Mouse (Mus musculus) adrenal gland, adult 8-10 months (tissue): ENCODE measurements around the gene Tas2r144. TPM values are rescaled to one million over a fixed set of nuclear protein-coding genes. Genes with fewer than 3 reads are reported as not detected.

Experiments
- DNase-seq: peaks from one replicate; pipeline ENCODE4 v3.0.0; 2022
- total RNA-seq, 4 experiments: library from RNA; stranded (reverse); gene quantifications; 2 replicates each; pipeline ENCODE4 v1.2.4; 2022

Tas2r144 gene
- total RNA-seq = not detected

GRCm38 (mm10) chr6:42215028-42215427 is at the start of gene Tas2r144:
TSS of gene Tas2r144 (plus strand) at chr6:42215328.
- no peak for DNase-seq

GRCm38 (mm10) chr6:42182462-42182861 is 32.7 kb upstream of the Tas2r144 start:
- no peak for DNase-seq

- DNase-seq = no peak
Observed at GRCm38 (mm10) chr6:42186230-42186629, 28.9 kb upstream of the Tas2r144 start.

GRCm38 (mm10) chr6:42197710-42198109 is 17.4 kb upstream of the Tas2r144 start:
- no peak for DNase-seq

- DNase-seq = no peak
Observed at GRCm38 (mm10) chr6:42199498-42199897, 15.6 kb upstream of the Tas2r144 start.

- DNase-seq = no peak
Observed at GRCm38 (mm10) chr6:42222286-42222685, 7.2 kb downstream of the Tas2r144 start.

GRCm38 (mm10) chr6:42225046-42225445 is 9.9 kb downstream of the Tas2r144 start:
- DNase-seq = no peak

- DNase-seq = peak; percentile 35
Observed at GRCm38 (mm10) chr6:42227240-42228101, 12.3 kb downstream of the Tas2r144 start.

GRCm38 (mm10) chr6:42229610-42230009 is 14.5 kb downstream of the Tas2r144 start:
- no peak for DNase-seq

- DNase-seq = no peak
Observed at GRCm38 (mm10) chr6:42231191-42231590, 16.1 kb downstream of the Tas2r144 start.

- no peak for DNase-seq
Observed at GRCm38 (mm10) chr6:42237276-42237805, 22.2 kb downstream of the Tas2r144 start.

GRCm38 (mm10) chr6:42241311-42242045 is 26.4 kb downstream of the Tas2r144 start:
- no peak for DNase-seq

- peak; percentile 86 for DNase-seq
Observed at GRCm38 (mm10) chr6:42245711-42246353, 30.7 kb downstream of the Tas2r144 start, which contains the start of gene Gstk1. TSS of gene Gstk1 (plus strand) at chr6:42245935.

- no peak for DNase-seq
Observed at GRCm38 (mm10) chr6:42247173-42247572, 32.0 kb downstream of the Tas2r144 start.

GRCm38 (mm10) chr6:42247981-42248380 is 32.9 kb downstream of the Tas2r144 start:
- DNase-seq = no peak

- no peak for DNase-seq
Observed at GRCm38 (mm10) chr6:42251791-42252190, 36.7 kb downstream of the Tas2r144 start.

GRCm38 (mm10) chr6:42253103-42253502 is 38.0 kb downstream of the Tas2r144 start:
- DNase-seq = no peak

- DNase-seq = peak; percentile 54
Observed at GRCm38 (mm10) chr6:42257303-42257863, 42.3 kb downstream of the Tas2r144 start.

- DNase-seq = no peak
Observed at GRCm38 (mm10) chr6:42260430-42260829, 45.3 kb downstream of the Tas2r144 start.

GRCm38 (mm10) chr6:42261524-42262170 is 46.5 kb downstream of the Tas2r144 start, which contains the start of gene Tmem139:
TSS of gene Tmem139 (plus strand) at chr6:42261970.
- no peak for DNase-seq

- peak; percentile 99 for DNase-seq
Observed at GRCm38 (mm10) chr6:42264626-42265312, 49.6 kb downstream of the Tas2r144 start, which contains the start of gene Casp2. TSS of gene Casp2 (plus strand) at chr6:42264985.
